Mouse (Mus musculus) lung, postnatal 0 days (tissue): Measurements from ENCODE around the gene Mfsd9. TPM values are rescaled to one million over a fixed set of nuclear protein-coding genes. Genes with fewer than 3 reads are reported as not detected.

Experiments used
- ATAC-seq: fragments of 200-750 bp; cut with Nextera tagmentation; 2 replicates; pipeline ENCODE4 v1.8.0; 2017; ENCODE audit warnings: moderate library complexity
- DNase-seq: peaks from one replicate; pipeline ENCODE4 v3.0.0-alpha.2; 2016; ENCODE audit warnings: low spot score
- H3K27ac ChIP-seq: fragments of 300-500 bp; sonication (generic); 2 replicates; pipeline ENCODE4 v1.5.1; 2014; ENCODE audit warnings: antibody characterized with exemption, mild to moderate bottlenecking, low read length, mixed read lengths
- H3K27me3 ChIP-seq: fragments of 300-500 bp; sonication (generic); replicated peaks from 2 replicates; pipeline ENCODE4 v1.6.1; 2014; ENCODE audit warnings: low read length, mixed read lengths; ENCODE audit not compliant: insufficient read depth
- H3K36me3 ChIP-seq: fragments of 300-500 bp; sonication (generic); 2 replicates; pipeline ENCODE4 v1.6.1; 2014; ENCODE audit warnings: low read length, mixed read lengths; ENCODE audit not compliant: insufficient read depth
- H3K4me1 ChIP-seq: fragments of 300-500 bp; sonication (generic); 2 replicates; pipeline ENCODE4 v1.6.1; 2014; ENCODE audit warnings: antibody characterized with exemption, low read depth, low read length, mixed read lengths; ENCODE audit not compliant: insufficient read depth
- H3K4me2 ChIP-seq: fragments of 300-500 bp; sonication (generic); replicated peaks from 2 replicates; pipeline ENCODE4 v1.6.1; 2014; ENCODE audit warnings: low read depth, mild to moderate bottlenecking, low read length, moderate library complexity, mixed read lengths
- H3K4me3 ChIP-seq: fragments of 300-500 bp; sonication (generic); 2 replicates; pipeline ENCODE4 v1.5.1; 2014; ENCODE audit warnings: low read depth, low read length
- H3K9ac ChIP-seq: fragments of 300-500 bp; sonication (generic); replicated peaks from 2 replicates; pipeline ENCODE4 v1.6.1; 2014; ENCODE audit warnings: low read depth, mild to moderate bottlenecking
- H3K9me3 ChIP-seq: fragments of 300-500 bp; sonication (generic); 2 replicates; pipeline ENCODE4 v1.6.1; 2016; ENCODE audit warnings: low read length, mixed read lengths
- CTCF ChIP-seq: IDR thresholded peaks from 2 replicates; pipeline ENCODE4 v1.5.1; 2016; ENCODE audit warnings: antibody characterized with exemption, mild to moderate bottlenecking
- EP300 ChIP-seq: IDR thresholded peaks from 2 replicates; pipeline ENCODE4 v1.6.1; 2016; ENCODE audit warnings: antibody characterized with exemption, mild to moderate bottlenecking, control low read depth
- WGBS: fragments of 180-500 bp; shearing (Covaris S2); extraction: QIAGEN DNeasy Blood & Tissue Kit; methylation state at CpG from one replicate; pipeline ENCODE4 v1.1.7; 2014; 5-methylcytosine and 5-hydroxymethylcytosine counted together
- polyA plus RNA-seq: library from polyadenylated mRNA; unstranded; fragments of >200 nt; fragmentation: Nextera tagmentation; extraction: Ambion mirVana; gene quantifications from 2 replicates; pipeline ENCODE4 v1.2.1, GENCODE M21; 2015

Mfsd9 gene
- polyA plus RNA-seq, 1 experiment from 2014 or later = 3.0 TPM

DNA sequence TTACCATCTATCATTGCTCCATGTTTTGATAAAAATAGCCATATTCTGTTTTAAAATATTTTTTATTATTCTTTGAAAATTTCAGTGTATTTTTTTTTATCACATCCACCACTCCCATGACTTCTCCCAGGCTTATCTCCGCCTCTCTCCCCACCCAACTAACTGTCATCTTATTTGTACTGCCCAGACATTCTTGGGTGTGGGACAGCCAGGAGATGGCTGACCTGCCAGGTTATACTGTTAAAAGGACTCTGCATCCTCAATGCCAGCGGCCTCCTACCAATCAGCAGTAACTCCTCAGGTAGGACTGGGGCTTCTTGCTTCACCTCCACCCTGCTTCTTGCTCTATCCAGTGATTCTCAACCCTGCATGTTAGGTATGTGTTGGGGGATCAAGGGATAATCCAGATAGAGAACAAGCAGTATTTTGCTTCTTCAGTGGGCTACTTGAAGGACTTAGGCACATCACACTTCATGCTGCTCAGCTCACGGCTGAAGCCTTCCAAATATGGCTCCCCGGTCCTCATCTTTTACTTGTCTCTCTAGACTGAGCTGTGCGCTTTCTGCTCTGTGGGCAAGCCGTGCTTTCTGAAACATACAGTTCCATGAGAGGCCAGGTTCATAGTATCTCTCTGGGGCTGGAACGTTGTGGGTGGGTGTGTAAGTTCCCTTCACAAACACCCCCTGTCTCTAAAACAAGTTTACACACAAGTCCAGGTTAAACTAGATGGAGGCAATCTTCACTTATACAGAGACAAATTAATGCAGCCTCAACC is 19.1 kb downstream of the Mfsd9 start:
- H3K9ac ChIP-seq = no peak overlapping the region
- no peak for TF ChIP-seq EP300
- no peak for TF ChIP-seq CTCF
- no peak for ATAC-seq
- 86% methylated on average over 7 of the region's 7 CpGs for WGBS
- no peak overlapping the region for H3K4me2 ChIP-seq
- H3K36me3 ChIP-seq = no peaks in the 10 kb centered on the region
- H3K4me1 ChIP-seq = no peaks in the 10 kb centered on the region
- H3K27ac ChIP-seq = no peak overlapping the region
- H3K27me3 ChIP-seq = no peaks in the 10 kb centered on the region
- no peak for DNase-seq
- no peak overlapping the region for H3K4me3 ChIP-seq
- no peaks in the 10 kb centered on the region for H3K9me3 ChIP-seq

- Histone ChIP-seq H3K4me3 (no peak overlapping the region), H3K27me3 (no peaks in the 10 kb centered on the region), H3K36me3 (no peaks in the 10 kb centered on the region), H3K9ac (no peak overlapping the region), H3K27ac (no peak overlapping the region), H3K4me2 (no peak overlapping the region), H3K4me1 (no peaks in the 10 kb centered on the region), H3K9me3 (no peaks in the 10 kb centered on the region)
- 81% methylated on average over 4 of the region's 4 CpGs for WGBS
- DNase-seq (no peak), ATAC-seq (no peak)
- TF ChIP-seq EP300 (no peak), CTCF (no peak)
These were observed 21.1 kb downstream of the Mfsd9 start for GRCm38 (mm10) chr1:40769331-40769894.

- Histone ChIP-seq H3K4me3 (no peak overlapping the region), H3K9ac (no peak overlapping the region), H3K9me3 (no peaks in the 10 kb centered on the region), H3K27ac (no peak overlapping the region), H3K4me2 (no peak overlapping the region), H3K27me3 (no peaks in the 10 kb centered on the region), H3K36me3 (no peaks in the 10 kb centered on the region), H3K4me1 (no peaks in the 10 kb centered on the region)
- WGBS = 37% methylated on average over 6 of the region's 6 CpGs
- DNase-seq (peak; percentile 21), ATAC-seq (no peak)
- TF ChIP-seq CTCF (peak; percentile 75), EP300 (no peak)
These were observed 21.9 kb downstream of the Mfsd9 start for GRCm38 (mm10) chr1:40768606-40769005.

DNA sequence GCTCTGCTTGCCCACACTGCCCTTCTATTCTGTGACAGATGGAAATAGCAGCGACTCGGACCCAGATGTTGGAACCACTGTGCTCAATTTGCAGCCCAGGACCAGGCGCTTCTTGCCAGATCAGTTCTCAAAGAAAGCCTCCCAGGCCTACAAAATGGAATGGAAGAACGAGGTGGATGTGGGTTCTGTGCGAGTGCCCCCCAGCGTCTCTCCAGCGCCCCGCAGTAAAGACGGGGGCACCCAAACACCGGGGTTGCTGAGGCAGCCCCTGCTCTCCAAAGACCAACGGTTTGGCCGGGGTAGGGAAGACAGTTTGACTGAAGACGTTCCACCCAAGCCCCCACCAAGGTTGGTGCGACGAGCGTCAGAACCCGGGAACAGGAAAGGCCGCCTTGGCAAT is 22.9 kb downstream of the Mfsd9 start:
- H3K27me3 ChIP-seq = no peaks in the 10 kb centered on the region
- no peaks in the 10 kb centered on the region for H3K9me3 ChIP-seq
- no peak for TF ChIP-seq CTCF
- TF ChIP-seq EP300 = no peak
- H3K36me3 ChIP-seq = no peaks in the 10 kb centered on the region
- ATAC-seq (no peak), DNase-seq (no peak)
- 83% methylated on average over 18 of the region's 18 CpGs for WGBS
- no peak overlapping the region for H3K9ac ChIP-seq
- H3K4me1 ChIP-seq = no peaks in the 10 kb centered on the region
- H3K4me2 ChIP-seq = no peak overlapping the region
- H3K4me3 ChIP-seq = no peak overlapping the region
- H3K27ac ChIP-seq = no peak overlapping the region

DNA sequence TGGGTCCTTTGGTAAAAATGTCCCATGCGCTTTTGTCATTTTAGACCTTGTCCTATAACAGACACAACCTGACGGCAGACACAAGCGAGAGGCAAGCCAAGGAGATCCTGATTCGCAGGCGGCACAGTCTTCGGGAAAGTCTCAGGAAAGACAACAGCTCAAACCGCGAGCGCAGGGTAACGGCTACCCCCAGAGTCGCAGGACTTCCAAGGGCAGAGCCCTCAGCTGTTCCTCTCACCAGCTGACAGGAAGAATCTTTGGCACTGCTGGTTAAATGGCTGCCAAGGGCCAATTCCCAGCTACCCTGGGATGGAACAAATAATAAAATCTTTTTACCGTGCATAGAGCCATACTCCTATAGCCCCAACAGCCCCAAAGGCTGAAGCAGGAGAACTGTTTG is 25.0 kb downstream of the Mfsd9 start:
- Histone ChIP-seq H3K27ac (no peak overlapping the region), H3K27me3 (no peaks in the 10 kb centered on the region), H3K9ac (no peak overlapping the region), H3K4me2 (no peak overlapping the region), H3K4me1 (no peaks in the 10 kb centered on the region), H3K4me3 (no peak overlapping the region), H3K36me3 (no peaks in the 10 kb centered on the region), H3K9me3 (no peaks in the 10 kb centered on the region)
- DNase-seq = no peak
- WGBS = 80% methylated on average over 12 of the region's 12 CpGs
- TF ChIP-seq CTCF = no peak
- no peak for TF ChIP-seq EP300
- ATAC-seq = no peak

- Histone ChIP-seq H3K27me3 (no peaks in the 10 kb centered on the region), H3K27ac (no peak overlapping the region), H3K9me3 (no peaks in the 10 kb centered on the region), H3K4me2 (no peak overlapping the region), H3K4me3 (no peak overlapping the region), H3K36me3 (no peaks in the 10 kb centered on the region), H3K9ac (no peak overlapping the region), H3K4me1 (no peaks in the 10 kb centered on the region)
- TF ChIP-seq EP300 (no peak), CTCF (no peak)
- DNase-seq = no peak
- WGBS = 81% methylated on average over 15 of the region's 15 CpGs
- ATAC-seq = no peak
These were observed 25.7 kb downstream of the Mfsd9 start for GRCm38 (mm10) chr1:40764701-40765275.
